Mouse (Mus musculus) E14TG2a.4 (cell line): ENCODE results near the gene Tnfrsf8.

ENCODE experiments used
- CTCF ChIP-seq: conservative IDR thresholded peaks from 2 replicates; pipeline ENCODE4 v1.5.1; 2014; ENCODE audit warnings: low read length
- NANOG ChIP-seq: IDR thresholded peaks from 2 replicates; pipeline ENCODE4 v1.6.1; 2014; ENCODE audit warnings: borderline replicate concordance, low read length, mixed read lengths

DNA sequence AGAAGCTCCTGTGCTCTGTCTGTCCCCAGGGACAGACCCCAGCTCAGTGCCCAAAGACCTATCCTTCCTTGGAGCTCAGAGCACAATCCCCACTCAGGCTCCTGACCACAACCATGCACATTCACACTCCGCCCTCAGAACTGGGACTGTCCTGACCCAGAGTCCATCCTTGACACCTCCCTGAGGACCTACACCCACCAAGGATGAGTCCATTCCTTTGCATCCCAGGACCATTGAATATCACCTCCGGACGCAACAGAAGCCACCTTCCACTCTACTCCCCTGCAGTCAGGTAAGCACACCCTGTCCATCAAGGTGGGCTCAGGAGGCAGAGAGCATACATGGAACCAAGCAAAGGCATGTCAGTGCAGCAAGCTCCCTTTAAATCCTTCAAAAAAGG is 69.4 kb downstream of the Tnfrsf8 start:
- no peak for TF ChIP-seq CTCF
- no peak for TF ChIP-seq NANOG
